Mouse (Mus musculus) inflammation-experienced regulatory T-cells (primary cell): ENCODE data around the gene Rab11fip2. TPM values are rescaled to one million over a fixed set of nuclear protein-coding genes. Genes with fewer than 3 reads are reported as not detected.

Experiments
- polyA plus RNA-seq, 2 experiments: library from polyadenylated mRNA; unstranded; fragments of 100-300 nt; shearing (Covaris generic); gene quantifications; one replicate each; pipeline ENCODE4 v1.2.1; 2017

Rab11fip2 gene
- polyA plus RNA-seq, result 1 to 10 TPM; 2.8 to 6.5 TPM

DNA sequence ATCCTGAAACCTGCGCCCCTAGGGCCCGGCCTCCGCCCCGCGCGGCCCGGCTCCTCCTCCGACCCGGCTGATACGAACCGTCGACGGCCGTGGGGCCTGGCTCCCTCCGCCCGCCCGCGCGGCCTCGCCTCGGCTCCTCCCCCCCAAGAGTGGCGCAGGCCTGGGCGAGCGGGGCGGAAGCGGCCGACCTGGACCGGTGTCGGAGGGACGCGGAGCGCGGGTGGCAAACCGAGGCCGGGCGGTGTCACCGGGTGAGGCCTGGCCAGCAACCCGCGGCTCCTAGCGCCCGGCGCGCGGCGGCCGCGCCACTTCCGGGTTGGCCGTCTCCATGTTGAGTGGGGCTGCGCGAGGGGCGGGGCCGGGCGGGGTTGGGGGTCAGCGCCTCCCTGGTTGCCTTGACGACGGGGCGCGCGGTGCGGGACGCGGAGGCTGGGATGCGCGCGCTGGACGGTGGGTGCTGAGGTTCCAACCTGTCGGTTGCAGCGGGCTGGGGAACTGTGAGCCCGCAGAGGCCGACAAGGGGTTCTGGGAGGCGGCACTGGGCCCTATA, at the start of gene Rab11fip2:
Gene Rab11fip2, minus strand, starts transcription at position 333 of the 550 bp plus-strand sequence.

